Mouse (Mus musculus) frontal cortex, postnatal 36 days (tissue): ENCODE data around the gene Eml4.

Source experiments
- DNase-seq, 2 experiments: peaks; one replicate each; pipeline ENCODE4 v3.0.0; 2022; ENCODE audit warnings: low spot score in 2 of 2

Eml4 gene

GRCm38 (mm10) chr17:83379366-83379765 lies 28.6 kb downstream of the Eml4 start:
- no peak for DNase-seq

DNA sequence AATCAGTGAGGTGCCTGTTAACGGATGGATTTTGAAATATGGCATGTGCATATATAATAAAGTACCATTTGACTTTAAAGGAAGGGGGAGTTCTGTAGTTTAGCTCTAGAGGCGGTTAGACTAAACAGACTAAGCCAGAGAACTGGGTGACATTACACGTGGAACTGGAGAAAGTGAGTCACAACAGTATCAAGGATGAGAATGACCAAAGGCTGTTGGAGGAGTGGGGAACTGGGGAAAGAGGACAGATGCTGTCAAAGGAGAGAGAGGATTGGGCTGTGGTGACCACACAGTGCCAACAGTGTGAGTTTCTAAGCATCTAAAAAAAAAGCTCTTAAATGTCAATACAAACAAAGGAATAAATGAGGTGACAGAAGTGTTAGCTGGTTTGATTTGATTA lies 29.1 kb downstream of the Eml4 start:
- DNase-seq: no peak

DNA sequence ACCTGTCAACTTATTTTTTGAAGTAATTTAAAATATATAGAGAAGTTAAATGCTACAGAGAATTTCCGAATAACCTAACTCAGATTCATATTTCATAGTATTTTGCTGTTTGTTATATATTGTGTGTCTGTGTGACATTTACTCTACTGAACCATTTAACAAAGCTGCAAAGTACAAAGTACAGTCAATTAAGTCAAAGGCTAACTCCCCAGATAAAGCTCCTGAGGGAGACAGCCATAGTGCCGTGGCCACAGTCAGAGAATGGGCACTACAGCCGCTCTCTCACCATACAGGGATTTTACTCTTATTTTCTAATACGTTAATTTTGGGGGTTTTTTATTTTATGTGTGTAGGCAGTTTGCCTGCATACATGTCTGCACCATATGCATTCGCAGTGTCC lies 32.0 kb downstream of the Eml4 start:
- no peak for DNase-seq

DNA sequence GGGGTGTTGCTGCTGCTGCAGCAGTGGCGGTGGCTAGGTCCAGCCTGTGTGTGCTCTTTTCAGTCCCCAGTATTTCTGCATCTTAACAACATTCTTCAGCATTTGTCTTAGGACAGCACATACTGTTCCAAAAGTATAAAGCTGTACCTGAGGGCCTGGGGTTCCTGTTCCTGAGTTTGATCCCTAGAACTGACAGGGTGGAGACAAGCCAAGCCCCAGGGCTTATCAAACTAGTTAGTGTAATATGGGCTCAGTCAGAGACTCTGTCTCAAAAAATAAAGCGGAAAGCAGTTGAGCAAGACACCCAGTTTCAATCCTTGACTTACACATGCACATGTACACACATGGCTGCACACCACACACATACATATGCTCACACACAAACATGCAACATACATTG lies 34.2 kb downstream of the Eml4 start:
- DNase-seq: no peak

DNA sequence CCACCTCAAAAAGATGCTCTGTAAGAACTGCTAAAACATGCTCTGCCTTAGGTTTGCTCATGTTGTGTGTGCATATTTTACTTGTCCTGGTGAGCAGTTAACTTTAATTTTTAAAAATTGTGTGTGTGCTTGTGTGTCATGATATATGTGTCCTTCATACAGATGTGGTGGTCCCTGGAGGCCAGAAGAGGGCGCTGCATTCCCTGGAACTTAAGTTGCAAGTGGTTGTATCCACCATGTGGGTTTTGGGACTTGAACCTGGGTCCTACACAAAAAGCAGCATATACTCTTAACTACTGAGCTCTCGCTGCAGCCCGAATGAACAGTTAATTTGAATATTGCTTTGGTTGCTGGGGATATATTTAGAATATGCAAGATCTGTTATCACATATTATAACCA lies 36.4 kb downstream of the Eml4 start:
- no peak for DNase-seq

DNA sequence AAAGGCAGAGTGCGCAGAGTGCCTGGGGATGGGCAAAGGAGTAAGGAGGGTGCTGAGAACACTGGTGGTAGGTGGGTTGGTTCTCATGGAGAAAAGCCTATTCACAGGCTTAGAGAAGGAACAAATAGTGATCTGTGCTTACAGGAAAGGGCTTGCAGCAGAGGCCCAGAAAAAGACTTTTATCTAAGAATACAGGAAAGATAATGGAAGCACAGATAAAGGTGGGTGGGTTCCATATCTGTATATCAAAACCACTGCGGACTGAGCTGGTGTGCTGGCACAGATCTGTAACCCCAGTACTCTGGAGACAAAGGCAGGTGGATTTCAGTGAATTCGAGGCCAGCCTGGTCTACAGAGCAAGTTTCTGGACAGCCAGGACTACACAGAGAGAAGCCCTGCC lies 43.3 kb downstream of the Eml4 start:
- no peak for DNase-seq

DNA sequence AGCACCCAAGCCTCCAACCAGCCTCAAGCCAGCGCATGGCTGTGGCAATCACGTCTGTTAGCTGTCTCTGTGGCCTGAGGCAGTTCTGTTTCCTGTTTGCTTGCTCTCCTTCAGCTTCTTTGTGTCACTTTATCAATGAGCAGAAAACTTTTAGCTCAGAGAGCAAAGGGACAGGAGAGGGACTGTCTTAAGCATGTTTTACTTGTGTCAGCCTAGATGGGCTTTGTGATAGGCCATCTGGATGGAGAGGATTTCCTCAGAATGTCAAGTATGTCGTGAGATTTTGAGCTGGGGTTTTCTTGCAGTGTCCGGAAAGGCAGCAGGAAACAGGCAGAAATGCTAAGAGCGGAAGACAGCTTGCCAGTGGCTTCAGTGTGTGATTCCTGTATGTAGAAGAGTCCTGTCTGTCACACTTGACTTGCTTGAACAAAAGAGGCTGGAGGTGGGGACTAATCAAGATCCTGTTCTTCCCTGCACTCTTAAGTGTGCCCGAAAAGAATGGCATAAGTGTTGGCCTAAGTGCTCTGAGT lies 46.9 kb downstream of the Eml4 start:
- no peak for DNase-seq

DNA sequence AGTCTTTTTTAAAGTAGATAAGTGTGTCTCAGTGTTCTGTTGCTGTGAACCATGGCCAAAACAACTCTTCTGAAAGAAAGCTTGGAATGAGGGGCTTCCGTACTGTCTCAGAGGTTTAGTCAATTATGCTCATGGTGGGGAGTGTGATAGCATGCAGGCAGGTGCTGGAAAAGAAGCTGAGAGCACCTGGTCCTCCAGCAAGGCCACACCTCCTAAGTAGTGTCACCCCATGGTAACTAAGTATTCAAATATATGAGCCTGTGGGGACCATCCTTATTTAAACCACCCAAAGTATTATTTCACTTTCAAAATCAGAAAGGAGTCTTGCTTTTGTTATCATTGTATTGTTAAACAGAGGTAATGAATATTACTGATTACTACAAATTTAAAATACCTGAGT lies 48.0 kb downstream of the Eml4 start:
- DNase-seq: no peak

DNA sequence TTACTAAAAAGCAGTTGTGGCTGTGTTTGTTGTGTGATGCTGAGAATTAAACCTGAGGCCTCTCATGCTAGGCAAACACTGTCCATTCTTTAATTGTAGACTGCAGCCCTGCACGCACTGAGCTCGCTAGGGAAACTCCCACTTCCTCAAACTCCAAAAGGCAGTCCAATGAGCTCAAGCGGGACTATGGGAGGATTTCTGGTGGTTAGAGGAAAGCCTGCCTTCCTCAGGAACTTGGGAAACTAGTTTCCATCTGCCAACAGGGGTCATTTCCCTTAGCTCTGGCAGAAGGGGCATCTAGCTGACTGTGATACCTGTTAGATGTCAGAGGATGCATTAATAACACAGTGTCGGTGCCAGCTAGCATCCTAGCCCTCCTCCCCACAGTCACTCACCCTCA lies 79.9 kb downstream of the Eml4 start:
- no peak for DNase-seq

GRCm38 (mm10) chr17:83443406-83443805 lies 92.7 kb downstream of the Eml4 start:
- no peak for DNase-seq

- DNase-seq: no peak
These were observed 98.9 kb downstream of the Eml4 start for GRCm38 (mm10) chr17:83449583-83449982.

DNA sequence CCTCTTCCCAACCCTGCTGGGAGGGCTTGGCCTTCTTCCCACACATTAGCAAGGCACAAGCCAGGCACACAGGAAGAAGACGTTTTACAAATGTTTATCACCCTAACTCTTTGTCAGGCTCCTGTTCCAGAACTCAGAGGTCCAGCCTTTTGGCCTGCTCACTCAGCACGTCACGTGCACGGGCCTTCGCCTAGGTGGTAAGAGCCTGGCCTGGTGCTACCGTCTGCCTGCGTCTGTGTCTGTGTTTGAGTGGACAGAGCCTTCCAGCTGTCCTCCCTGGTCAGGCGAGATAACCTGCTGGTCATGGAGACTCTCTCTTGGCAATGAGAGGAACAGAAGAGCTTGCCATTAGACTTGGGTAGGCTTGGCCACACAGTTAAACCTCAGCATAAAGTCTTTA lies 100.6 kb downstream of the Eml4 start:
- DNase-seq: no peak

- no peak for DNase-seq
These were observed 101.1 kb downstream of the Eml4 start for GRCm38 (mm10) chr17:83451796-83452195.

DNA sequence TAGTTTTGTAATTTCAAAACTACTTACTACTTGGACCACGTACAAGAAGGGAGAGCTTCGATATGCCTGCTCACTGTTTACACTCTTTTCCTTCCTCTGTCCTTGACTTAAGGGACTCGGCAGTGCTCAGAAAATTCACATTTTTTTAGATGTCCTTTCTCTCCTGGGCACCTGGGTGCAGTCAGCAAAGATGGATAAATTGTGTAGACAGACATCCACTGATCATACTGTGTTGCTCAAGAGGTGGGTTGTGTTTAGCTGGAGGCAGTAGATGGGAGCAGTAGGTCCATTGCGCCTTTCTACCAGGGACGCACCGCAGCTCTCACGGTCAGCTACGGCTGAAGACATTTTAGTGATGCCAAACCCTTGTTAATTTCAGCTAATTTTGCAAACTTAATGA lies 101.7 kb downstream of the Eml4 start:
- no peak for DNase-seq

DNA sequence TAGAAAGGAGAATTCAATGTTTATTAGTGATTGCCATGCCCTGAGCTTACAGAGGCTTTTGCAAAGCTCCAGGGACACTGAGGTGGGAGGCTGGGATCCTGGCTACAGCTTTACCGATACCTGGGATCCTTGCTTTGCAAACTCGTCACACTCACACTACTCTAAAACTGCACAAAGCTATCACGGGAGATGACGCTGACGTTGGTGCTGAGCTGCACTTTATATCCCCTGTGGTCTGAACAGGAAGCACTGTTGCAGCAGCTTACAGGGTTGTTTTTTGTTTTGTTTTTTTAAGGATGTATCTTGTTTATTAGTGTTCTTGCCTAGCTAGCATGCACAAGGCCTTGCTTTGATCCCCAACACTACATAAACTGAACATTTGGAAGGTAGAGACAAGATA lies 102.9 kb downstream of the Eml4 start:
- no peak for DNase-seq

DNA sequence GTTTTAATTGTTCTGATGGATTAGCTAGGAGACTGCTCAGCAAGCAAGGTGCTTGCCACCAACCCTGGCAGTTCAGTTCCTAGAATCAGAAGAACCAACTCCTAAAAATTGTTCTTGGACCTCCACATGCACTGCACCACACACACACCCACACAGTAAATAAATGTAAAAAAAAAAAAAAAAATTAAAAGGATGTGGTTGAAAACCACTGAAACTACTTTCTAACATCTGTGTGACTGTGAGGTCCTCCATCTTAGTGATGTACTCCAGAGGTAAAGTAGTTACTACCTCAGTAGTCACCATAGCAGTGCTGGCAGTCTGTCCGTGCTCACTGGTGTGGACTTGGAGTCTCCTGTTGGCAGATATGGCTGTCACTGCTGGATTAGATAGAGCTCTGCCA lies 106.5 kb downstream of the Eml4 start:
- no peak for DNase-seq

DNA sequence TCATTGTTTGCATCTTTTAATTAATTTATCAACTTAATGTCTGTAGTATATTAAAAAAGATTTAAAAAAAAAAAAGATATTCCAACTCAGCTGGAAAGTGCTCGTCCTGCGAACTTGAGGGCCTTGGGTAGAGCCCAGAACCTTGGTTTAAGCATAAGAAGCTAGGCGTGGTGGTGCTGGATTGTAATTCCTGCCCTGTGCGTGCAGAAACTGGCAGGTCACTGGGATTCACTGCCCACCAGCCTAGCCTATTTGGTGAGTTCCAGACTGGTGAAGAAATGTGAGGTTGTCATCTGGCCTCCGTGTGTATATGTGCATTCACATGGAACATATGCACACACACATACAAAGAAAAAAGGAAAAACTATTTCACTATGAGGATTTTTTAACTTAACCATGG lies 115.2 kb downstream of the Eml4 start:
- DNase-seq: no peak

- DNase-seq: no peak
These were observed 116.0 kb downstream of the Eml4 start for GRCm38 (mm10) chr17:83466697-83467251.

- no peak for DNase-seq
These were observed 118.9 kb downstream of the Eml4 start for GRCm38 (mm10) chr17:83469586-83469985.

- DNase-seq: no peak
These were observed 126.4 kb downstream of the Eml4 start for GRCm38 (mm10) chr17:83477089-83477488.

DNA sequence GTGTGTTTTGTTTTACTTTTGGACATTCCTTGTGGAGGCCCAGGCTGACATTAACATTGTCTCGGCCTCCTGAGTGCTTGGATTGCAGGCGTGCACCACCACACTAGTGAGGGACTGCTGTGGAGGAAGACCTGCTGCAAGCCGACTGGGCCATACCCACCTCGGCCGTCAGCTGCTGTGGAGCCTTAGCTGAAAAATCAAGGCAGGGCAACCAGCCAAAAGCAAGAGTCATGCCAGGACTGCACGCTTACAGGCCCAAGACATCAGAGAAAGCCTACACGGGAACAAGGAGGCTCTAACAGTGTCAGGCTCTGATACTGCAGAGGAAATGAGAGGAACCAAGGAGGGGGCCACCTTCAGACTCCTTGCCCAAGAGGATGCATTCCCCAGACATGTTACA lies 130.8 kb downstream of the Eml4 start:
- DNase-seq: no peak

DNA sequence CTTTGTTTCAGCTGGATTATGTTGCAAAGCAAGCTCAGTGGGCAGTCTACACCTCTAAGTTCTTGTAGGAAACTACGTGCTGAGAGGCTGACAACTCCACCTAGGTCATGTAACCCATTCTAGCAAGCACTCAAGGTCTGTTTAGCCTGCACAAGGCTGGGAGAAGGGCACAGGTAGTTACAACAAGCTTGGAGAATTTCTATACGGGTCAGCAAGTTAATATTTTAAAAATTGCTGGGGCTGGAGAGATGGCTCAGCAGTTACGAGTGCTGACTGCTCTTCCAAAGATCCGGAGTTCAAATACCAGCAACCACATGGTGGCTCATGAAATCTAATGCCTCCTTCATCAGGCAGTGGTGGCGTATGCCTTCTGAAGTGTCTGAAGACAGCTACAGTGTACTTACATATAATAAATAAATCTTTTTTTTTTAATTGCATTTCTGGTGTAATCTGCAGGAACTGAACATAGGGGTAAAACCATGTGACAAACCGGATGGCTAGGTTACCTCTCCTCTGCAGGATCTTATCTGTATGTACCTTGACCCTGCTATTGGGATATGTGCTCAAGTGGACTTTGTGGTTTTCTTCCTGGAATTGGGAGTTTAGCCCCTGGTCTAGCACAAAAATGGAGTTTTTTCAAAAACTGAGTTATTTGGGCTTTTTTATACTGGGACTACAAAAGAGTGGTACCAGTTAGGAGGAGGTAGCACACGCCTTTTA lies 132.2 kb downstream of the Eml4 start:
- DNase-seq: no peak

DNA sequence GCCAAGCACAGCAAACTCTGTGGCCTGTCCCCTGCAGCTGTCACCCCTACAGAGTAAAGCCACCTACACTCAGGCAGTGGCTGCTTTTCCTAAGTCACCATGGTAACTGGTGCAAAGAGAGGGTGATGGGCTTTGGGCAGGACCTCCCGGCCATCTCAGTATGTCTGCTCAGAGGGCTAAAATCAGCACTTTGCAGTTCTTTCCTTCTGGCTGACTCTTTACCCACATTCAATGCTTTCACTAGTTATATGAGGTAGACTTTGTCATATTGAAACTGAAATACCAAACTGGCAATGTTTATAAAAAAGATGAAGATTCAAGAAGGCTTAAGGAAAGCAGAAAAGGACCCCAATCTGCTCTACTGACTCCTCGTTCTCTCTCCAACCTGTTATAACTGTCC lies 133.1 kb downstream of the Eml4 start:
- DNase-seq: no peak

- DNase-seq: no peak
These were observed 137.0 kb downstream of the Eml4 start for GRCm38 (mm10) chr17:83487762-83488161.
